Mouse (Mus musculus): ENCODE results near the gene Tjp2. TPM values are rescaled to one million over a fixed set of nuclear protein-coding genes. Genes with fewer than 3 reads are reported as not detected.
"Not testable (repeated sequence)": the region's sequence is repeated elsewhere in the genome, so short reads cannot be mapped to it uniquely, and the experiment has no call there.

The Tjp2 gene
- polyA plus RNA-seq, 1 experiment: 17.1 TPM

DNA sequence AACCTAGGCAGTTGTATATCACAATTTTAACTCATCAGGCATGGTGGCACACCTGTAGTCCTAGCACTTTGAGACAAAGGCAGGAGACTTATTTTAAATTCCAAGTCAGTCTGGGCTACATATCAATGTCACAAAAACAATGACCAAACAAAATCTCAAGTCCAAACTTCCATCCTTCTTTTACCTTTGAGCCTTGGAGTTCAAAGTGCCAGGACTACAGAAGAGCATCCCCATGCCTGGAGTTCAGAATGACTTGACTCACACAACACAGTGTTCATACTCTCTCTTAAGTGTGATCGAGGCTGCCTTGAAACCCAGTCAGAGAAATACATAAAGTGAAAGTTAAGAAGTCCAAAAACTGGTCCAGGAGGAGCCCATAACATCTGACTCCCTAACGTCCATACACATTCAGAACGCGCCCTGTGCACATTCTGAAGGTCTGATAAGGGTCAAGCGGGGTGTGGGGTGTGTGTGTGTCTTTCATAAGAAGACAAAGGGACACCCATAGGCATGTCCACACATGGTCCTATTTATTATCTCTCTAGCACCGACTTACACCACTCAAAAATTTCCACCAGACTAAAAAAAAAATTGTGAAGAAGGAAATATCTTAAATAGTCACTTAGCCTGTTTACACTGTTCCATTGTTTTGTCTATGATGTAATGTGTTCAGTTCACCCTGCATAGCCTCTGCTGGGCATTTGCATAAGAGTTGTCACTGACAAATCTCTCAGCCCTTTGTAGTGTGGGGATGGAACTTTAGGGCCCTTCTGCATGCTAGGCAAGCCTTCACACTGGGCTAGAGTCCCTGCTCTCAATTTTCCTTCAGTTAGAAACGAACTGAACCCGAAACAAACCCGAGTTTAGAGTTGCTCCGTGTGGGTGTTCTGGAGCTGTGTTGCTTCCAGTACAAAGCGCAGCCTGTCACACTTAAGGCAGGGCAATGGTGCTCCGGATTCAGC is 34.8 kb upstream of the Tjp2 start:
- TF ChIP-seq CTCF (IDR thresholded peaks at IDR 0.05; ENCODE audit: extremely low read depth, insufficient read depth, low read length) (no peak), POLR2A (IDR thresholded peaks at IDR 0.05; ENCODE audit: extremely low read depth, insufficient read depth, low read length) (no peak)

DNA sequence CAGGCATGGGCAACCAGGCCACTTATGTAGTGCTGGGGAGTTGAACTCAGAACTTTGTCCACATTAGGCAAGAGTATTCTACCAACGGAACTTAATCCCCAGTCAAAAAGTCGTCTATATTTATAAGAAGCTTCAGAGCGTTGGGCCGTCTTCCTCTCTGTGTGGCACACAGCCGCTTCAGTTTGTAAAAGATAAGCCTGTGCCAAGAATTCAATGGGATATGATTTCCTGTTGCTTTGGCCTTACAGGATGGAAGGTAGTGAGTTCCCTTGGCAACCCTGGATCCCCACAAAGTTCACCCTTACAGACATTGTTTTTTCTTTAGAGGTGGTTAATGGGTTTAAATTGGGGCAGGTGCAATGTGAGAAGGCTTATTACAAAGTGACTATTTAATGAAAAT is 33.5 kb upstream of the Tjp2 start:
- no peaks in the 10 kb centered on the region for H3K4me1 ChIP-seq (ENCODE audit: control insufficient read depth, insufficient read depth, low read length)
- no peak overlapping the region for H3K27ac ChIP-seq (ENCODE audit: insufficient read depth, low read length)
- H3K4me3 ChIP-seq (ENCODE audit: insufficient read depth, low read length): no peak overlapping the region
- TF ChIP-seq POLR2A (IDR thresholded peaks at IDR 0.05; ENCODE audit: extremely low read depth, insufficient read depth, low read length): no peak
- TF ChIP-seq CTCF (IDR thresholded peaks at IDR 0.05; ENCODE audit: extremely low read depth, insufficient read depth, low read length): no peak

More for the DNA sequence above, 34.8 kb upstream of the Tjp2 start:
- Histone ChIP-seq H3K4me1 (ENCODE audit: control insufficient read depth, insufficient read depth, low read length) (no peaks in the 10 kb centered on the region), H3K27ac (ENCODE audit: insufficient read depth, low read length) (peak overlapping the region; percentile 75), H3K4me3 (ENCODE audit: insufficient read depth, low read length) (no peak overlapping the region)

DNA sequence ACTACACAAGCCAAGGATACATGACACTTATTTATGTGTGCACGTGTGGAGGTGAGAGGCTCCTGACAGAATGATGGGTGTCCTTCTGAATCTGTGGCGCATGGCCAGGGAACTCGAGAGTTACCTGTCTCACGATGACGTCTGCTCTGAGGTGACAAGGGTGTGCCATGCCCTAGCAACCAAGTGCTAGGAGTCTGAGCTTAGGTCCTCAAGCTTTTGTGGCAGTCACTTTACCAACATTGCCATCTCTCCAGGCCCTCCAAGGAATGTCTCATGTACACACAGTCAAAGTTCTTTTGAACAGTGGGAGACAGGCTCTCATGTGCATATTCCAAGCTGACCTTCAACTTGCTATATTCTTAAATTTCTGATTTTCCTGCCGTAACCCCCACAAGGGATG is 33.1 kb upstream of the Tjp2 start:
- no peak for TF ChIP-seq POLR2A (IDR thresholded peaks at IDR 0.05; ENCODE audit: extremely low read depth, insufficient read depth, low read length)
- no peak for TF ChIP-seq CTCF (IDR thresholded peaks at IDR 0.05; ENCODE audit: extremely low read depth, insufficient read depth, low read length)
- Histone ChIP-seq H3K27ac (ENCODE audit: insufficient read depth, low read length) (no peak overlapping the region), H3K4me1 (ENCODE audit: control insufficient read depth, insufficient read depth, low read length) (no peaks in the 10 kb centered on the region), H3K4me3 (ENCODE audit: insufficient read depth, low read length) (no peak overlapping the region)

DNA sequence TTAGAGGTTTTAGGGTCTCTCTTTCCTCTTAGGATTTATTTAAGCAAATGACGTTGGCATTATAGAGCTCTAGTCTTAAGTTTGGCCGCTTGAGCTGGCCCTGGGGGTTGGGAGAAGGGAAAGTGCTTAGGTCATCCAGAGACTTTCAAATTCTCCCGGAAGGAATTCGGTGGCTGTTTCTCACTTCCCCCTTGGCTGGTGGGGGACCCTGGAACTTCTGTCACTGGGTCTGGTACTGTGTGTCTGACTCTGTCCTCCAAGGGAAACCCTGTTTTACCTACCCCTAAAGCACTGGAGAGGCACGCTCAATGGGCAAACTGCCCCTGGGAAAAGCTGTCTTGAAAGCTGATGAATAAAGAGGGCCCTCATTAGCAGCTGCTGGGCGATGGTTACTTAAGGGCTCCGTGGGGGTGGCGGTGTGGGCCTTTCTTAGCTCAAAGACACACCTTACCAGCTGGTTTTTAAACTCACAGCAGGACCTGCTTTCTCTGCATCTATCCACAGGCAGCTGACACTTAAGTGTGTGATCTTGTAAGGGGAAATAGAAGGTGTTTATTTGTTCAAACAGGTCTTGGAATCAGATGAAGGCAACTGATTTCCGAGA is 28.9 kb upstream of the Tjp2 start:
- Histone ChIP-seq H3K4me3 (ENCODE audit: insufficient read depth, low read length) (no peak overlapping the region), H3K27ac (ENCODE audit: insufficient read depth, low read length) (no peak overlapping the region), H3K4me1 (ENCODE audit: control insufficient read depth, insufficient read depth, low read length) (no peaks in the 10 kb centered on the region)
- TF ChIP-seq POLR2A (IDR thresholded peaks at IDR 0.05; ENCODE audit: extremely low read depth, insufficient read depth, low read length) (no peak), CTCF (IDR thresholded peaks at IDR 0.05; ENCODE audit: extremely low read depth, insufficient read depth, low read length) (no peak)

DNA sequence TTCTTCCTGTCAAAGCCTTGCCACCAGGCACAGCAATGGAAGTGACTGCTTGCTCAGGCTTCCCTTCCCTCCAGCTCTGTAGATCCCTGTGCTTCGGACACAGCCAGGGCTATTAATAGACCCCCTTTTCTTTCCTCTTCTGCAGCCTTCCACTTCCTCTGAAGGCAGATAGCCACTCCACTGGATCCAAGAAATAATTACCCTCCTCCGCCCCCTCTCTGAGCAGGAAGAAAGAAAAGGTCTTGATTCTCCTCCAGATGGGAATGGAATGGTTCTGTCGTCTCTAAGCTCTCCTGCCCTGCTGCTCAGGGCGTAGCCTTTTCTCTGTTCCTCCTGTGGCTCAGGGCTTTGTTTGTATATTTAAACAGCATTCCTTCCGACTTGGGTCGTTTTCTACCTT is 27.0 kb upstream of the Tjp2 start:
- Histone ChIP-seq H3K27ac (ENCODE audit: insufficient read depth, low read length) (no peak overlapping the region), H3K4me3 (ENCODE audit: insufficient read depth, low read length) (no peak overlapping the region), H3K4me1 (ENCODE audit: control insufficient read depth, insufficient read depth, low read length) (no peaks in the 10 kb centered on the region)
- TF ChIP-seq CTCF (IDR thresholded peaks at IDR 0.05; ENCODE audit: extremely low read depth, insufficient read depth, low read length): no peak
- no peak for TF ChIP-seq POLR2A (IDR thresholded peaks at IDR 0.05; ENCODE audit: extremely low read depth, insufficient read depth, low read length)

DNA sequence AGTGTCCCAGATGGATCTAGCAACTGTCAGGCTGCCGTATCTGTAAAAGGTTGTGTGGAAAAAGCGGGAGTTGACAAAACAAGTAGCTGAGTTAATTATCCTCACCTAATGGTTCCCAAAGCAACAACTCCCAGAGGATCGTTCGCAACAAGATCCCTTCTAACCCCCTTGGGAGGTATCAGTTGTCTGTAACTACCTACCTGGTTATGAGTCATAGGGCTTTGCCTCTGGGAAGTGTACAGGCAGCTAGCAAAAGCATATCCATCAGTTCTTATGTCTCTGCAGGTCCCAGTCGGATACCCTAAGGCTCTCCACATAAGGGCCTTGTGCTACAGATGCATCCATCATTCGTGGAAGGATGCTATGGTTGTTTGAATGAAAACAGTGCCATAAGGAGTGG is 18.5 kb upstream of the Tjp2 start:
- no peak for TF ChIP-seq CTCF (IDR thresholded peaks at IDR 0.05; ENCODE audit: extremely low read depth, insufficient read depth, low read length)
- no peak for TF ChIP-seq POLR2A (IDR thresholded peaks at IDR 0.05; ENCODE audit: extremely low read depth, insufficient read depth, low read length)
- Histone ChIP-seq H3K4me3 (ENCODE audit: insufficient read depth, low read length) (no peak overlapping the region), H3K27ac (ENCODE audit: insufficient read depth, low read length) (no peak overlapping the region), H3K4me1 (ENCODE audit: control insufficient read depth, insufficient read depth, low read length) (no peaks in the 10 kb centered on the region)

DNA sequence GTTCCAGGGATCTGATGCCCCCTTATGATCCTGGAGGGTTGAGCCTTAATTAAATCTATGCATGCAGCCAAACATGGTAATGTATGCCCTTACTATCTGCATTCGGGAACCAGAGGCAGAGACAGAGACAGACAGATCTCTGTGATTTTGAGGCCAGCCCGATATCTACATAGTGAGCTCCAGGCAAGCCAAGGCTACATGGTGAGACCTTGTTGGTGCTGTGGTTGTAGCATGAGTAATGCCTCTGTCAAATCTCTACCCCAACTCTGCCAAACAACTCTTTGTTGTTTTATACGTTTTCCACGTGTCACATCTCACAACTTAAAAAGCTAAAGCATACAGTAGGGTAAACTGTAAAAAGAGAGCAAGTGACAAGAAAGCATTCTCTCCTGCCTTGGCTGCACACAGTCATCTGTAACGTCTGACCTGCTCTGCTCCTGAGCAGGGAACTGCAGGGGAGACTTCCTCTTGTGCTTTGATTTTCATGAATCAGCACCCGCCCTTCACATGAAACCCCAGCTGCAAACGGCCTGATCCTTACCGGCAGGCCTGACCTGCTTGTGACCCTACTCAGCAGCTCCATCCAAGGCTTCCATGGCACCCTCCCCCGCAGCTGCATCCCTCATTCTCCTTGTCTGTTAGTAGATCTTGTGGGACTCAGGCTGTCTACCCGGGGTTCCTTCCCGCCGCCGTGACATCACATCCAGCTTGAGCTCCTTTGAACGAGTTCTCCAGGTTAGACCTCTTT is 17.1 kb upstream of the Tjp2 start:
- Histone ChIP-seq H3K27ac (ENCODE audit: insufficient read depth, low read length) (no peak overlapping the region), H3K4me1 (ENCODE audit: control insufficient read depth, insufficient read depth, low read length) (no peaks in the 10 kb centered on the region), H3K4me3 (ENCODE audit: insufficient read depth, low read length) (no peak overlapping the region)
- no peak for TF ChIP-seq CTCF (IDR thresholded peaks at IDR 0.05; ENCODE audit: extremely low read depth, insufficient read depth, low read length)
- no peak for TF ChIP-seq POLR2A (IDR thresholded peaks at IDR 0.05; ENCODE audit: extremely low read depth, insufficient read depth, low read length)

DNA sequence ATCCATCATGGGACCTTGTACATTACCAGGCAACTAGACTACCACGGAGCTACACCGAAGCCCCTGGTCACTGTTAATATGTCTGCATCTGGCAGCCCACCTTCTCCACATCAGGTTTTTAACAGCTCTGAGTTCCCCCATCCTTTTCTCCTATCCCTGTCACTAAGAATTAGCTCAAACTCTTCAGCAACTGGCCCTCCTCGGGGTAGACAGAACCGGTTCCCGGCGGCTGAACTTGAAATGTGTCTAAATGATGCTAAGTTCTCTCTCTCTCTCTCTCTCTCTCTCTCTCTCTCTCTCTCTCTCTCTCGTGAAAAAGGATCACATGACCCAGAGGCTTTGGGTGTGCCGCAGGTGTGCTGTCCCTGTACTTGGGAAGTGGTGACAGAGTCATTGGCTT is 16.4 kb upstream of the Tjp2 start:
- Histone ChIP-seq H3K4me3 (ENCODE audit: insufficient read depth, low read length) (no peak overlapping the region), H3K27ac (ENCODE audit: insufficient read depth, low read length) (no peak overlapping the region), H3K4me1 (ENCODE audit: control insufficient read depth, insufficient read depth, low read length) (no peaks in the 10 kb centered on the region)
- TF ChIP-seq CTCF (IDR thresholded peaks at IDR 0.05; ENCODE audit: extremely low read depth, insufficient read depth, low read length): no peak
- no peak for TF ChIP-seq POLR2A (IDR thresholded peaks at IDR 0.05; ENCODE audit: extremely low read depth, insufficient read depth, low read length)

DNA sequence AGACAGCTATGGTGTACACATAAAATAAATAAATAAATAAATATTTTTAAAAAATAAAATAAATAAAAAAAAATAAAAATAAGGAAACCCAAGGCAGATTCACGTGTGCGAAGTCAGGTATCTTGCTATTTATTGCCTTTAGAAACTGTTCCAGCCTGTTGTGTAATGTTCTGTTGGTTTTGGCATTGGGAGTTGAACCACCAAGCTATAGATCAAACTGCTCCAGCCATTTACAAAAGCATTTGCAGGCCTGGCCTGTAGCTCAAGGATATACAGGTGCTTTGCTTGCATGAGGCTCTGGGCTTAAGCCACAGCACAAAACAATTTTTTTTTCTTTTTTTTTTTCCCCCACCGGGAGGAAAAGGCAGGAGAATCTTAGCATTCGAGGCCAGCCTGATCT is 13.2 kb upstream of the Tjp2 start:
- Histone ChIP-seq H3K4me3 (ENCODE audit: insufficient read depth, low read length) (no peak overlapping the region), H3K27ac (ENCODE audit: insufficient read depth, low read length) (no peak overlapping the region), H3K4me1 (ENCODE audit: control insufficient read depth, insufficient read depth, low read length) (no peaks in the 10 kb centered on the region)
- TF ChIP-seq CTCF (IDR thresholded peaks at IDR 0.05; ENCODE audit: extremely low read depth, insufficient read depth, low read length) (no peak), POLR2A (IDR thresholded peaks at IDR 0.05; ENCODE audit: extremely low read depth, insufficient read depth, low read length) (no peak)

DNA sequence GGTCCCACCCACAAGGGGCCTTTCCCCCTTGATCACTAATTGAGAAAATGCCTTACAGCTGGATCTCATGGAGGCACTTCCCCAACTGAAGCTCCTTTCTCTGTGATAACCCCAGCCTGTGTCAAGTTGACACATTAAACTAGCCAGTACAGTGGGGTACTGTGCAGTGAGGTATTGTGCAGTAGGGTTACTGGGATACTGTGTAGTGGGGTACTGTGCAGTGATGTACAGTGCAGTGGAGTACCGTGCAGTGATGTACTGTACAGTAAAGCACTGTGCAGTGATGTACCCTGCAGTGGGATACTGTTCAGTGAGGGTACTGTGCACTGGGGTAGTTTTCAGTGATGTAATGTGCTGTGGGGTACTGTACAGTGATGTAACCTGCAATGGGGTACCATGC is 7.5 kb upstream of the Tjp2 start:
- not testable (repeated sequence) for H3K27ac ChIP-seq (ENCODE audit: insufficient read depth, low read length); H3K4me1 ChIP-seq (ENCODE audit: control insufficient read depth, insufficient read depth, low read length); H3K4me3 ChIP-seq (ENCODE audit: insufficient read depth, low read length)
